Mouse (Mus musculus): ENCODE measurements around the gene Shbg. TPM values are rescaled to one million over a fixed set of nuclear protein-coding genes. Genes with fewer than 3 reads are reported as not detected.

The Shbg gene
- polyA plus RNA-seq, 1 experiment = 0.02 TPM

DNA sequence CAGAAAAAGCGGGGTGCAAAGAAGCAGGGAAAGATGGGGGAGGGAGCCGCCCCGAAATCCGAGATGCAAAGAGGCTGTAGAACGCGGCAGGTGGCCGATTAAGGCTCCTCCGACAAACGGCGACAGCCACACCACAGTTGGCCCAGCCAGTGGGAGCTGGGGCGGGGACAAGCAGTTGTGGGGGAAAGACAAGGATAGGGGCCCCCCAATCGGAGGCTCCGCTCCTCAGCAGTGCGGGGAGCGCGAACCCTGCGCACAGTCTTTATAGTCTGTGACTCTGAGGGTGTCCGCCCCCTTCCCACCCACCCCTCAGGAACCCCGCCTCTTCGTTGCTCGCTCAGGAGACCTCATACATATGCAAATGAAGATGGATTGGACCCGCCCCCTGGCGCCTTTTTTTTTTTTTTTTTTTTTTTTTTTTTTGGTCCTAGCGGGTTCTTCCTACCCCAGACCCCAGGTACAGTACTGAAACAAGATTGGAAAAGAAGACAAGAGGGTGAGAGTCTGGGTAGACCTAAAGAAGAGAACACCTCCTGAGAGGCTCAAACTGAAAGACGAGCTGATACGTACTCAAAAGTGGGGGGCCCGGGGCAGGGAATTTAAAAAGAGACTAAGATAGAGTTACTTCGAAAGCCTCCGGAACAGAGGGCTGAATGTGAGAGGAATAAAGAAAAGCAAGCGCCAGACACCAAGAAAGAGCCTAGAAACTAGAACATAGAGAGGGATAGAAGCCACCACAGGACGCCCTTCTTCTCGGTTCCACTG is 11.8 kb downstream of the Shbg start, which contains the start of gene Atp1b2:
Gene Atp1b2 (minus strand): TSS at position 217 of the 765 bp plus-strand sequence.
- H3K27me3 ChIP-seq (ENCODE audit: control insufficient read depth) = no peaks in the 10 kb centered on the region
- no peak for TF ChIP-seq GATA1 (IDR thresholded peaks at IDR 0.05; ENCODE audit: low read length)
- no peak for TF ChIP-seq TAL1 (IDR thresholded peaks at IDR 0.05; ENCODE audit: low read length)
- H3K4me1 ChIP-seq (ENCODE audit: control insufficient read depth) = peaks cover 96% of the 10 kb centered on the region
- peaks cover 32% of the 10 kb centered on the region for H3K36me3 ChIP-seq (ENCODE audit: control insufficient read depth)
- peak within 1 kb of the TSS; percentile 88 for H3K4me3 ChIP-seq (replicated peaks)
- H3K9me3 ChIP-seq (ENCODE audit: control insufficient read depth, low read length) = no peaks in the 10 kb centered on the region

DNA sequence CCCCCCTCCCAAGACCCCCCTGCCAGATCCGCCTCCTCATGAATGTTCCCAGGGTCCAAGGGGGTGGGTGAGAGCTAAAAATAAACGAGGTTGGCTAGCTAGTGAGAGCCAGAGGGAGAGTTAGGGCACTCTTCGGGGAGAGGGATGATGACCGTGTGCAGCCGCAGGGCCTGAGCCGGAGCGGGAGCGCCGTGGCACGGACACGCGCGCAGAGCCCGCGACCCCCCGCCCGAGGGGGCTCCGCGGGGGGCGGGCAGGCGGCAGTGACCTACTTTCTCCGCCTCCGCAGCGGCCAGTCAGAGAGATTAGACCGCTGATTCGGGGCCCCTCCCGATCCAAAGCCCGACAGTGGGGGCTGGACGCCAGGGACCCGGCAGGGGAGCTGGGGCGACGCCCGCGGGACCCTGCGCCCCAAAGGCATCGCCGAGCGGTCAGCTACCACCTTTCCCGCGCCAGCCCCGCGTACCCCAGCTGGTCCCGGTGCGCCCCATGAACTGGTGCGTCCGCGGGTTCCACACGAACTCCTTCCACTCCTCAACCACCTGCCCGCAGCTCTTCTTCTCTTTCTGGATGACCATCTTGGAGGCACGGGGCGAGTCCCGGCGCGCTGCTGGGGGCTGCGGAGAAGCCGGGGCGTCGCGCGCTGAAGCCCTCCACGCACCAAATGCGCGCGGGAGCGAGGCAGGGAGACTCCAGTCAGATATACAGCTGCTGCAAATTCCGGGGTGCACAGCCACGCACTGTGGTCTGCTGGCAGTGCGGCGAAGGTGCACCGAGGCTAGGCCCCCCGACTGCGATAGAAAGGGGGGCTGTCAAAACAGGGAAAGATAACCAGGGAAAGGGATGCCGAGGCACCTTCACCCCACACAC is 12.7 kb downstream of the Shbg start:
- Histone ChIP-seq H3K4me3 (replicated peaks) (peak overlapping the region; percentile 88), H3K36me3 (ENCODE audit: control insufficient read depth) (peaks cover 41% of the 10 kb centered on the region), H3K9me3 (ENCODE audit: control insufficient read depth, low read length) (no peaks in the 10 kb centered on the region), H3K27me3 (ENCODE audit: control insufficient read depth) (no peaks in the 10 kb centered on the region), H3K4me1 (ENCODE audit: control insufficient read depth) (peaks cover 96% of the 10 kb centered on the region)
- no peak for TF ChIP-seq GATA1 (IDR thresholded peaks at IDR 0.05; ENCODE audit: low read length)
- TF ChIP-seq TAL1 (IDR thresholded peaks at IDR 0.05; ENCODE audit: low read length) = no peak

DNA sequence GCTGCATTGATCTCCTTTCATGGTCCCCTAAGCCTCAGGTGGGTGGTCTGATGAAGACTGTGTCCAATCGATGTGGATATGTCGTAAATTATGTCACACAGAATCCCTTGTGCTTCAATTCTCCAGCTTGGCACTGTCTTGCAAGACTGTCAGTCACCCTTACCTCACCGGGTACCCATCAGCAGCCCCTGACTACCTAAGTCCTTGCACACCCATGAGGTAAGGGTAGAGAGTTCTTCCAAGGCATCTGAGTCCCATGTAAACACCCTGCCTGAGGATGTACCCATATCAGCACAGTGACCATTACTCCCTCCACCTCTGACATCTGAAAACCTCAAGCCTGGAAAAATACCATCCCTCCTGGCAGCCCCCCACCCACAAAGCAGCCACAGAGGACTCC is 13.4 kb downstream of the Shbg start:
- TF ChIP-seq TAL1 (IDR thresholded peaks at IDR 0.05; ENCODE audit: low read length) = no peak
- no peak for TF ChIP-seq GATA1 (IDR thresholded peaks at IDR 0.05; ENCODE audit: low read length)
- Histone ChIP-seq H3K4me1 (ENCODE audit: control insufficient read depth) (peaks cover 96% of the 10 kb centered on the region), H3K27me3 (ENCODE audit: control insufficient read depth) (no peaks in the 10 kb centered on the region), H3K9me3 (ENCODE audit: control insufficient read depth, low read length) (no peaks in the 10 kb centered on the region), H3K4me3 (replicated peaks) (peak overlapping the region; percentile 88), H3K36me3 (ENCODE audit: control insufficient read depth) (peaks cover 48% of the 10 kb centered on the region)

DNA sequence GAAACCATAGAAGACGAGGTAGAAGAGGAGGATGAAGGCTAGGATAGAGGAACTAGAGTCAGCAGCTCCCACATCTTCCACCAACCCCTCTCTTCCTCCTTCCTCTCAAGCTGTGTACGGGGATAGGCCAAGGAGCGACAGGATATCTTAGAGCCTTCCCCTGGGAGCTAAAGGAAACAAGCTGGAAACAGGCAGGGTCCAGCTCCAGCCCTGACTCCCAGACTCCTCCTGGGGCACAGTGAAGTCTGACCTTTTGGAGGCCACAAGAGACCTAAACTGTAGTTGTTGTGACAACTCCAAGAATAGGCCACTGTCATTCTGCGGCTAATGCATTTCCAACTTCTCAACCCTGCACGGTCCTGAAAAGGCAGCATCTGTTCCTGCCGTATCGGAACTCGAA is 14.2 kb downstream of the Shbg start:
- TF ChIP-seq TAL1 (IDR thresholded peaks at IDR 0.05; ENCODE audit: low read length) (no peak), GATA1 (IDR thresholded peaks at IDR 0.05; ENCODE audit: low read length) (no peak)
- Histone ChIP-seq H3K36me3 (ENCODE audit: control insufficient read depth) (peaks cover 56% of the 10 kb centered on the region), H3K9me3 (ENCODE audit: control insufficient read depth, low read length) (no peaks in the 10 kb centered on the region), H3K27me3 (ENCODE audit: control insufficient read depth) (no peaks in the 10 kb centered on the region), H3K4me3 (replicated peaks) (peak overlapping the region; percentile 88), H3K4me1 (ENCODE audit: control insufficient read depth) (peaks cover 96% of the 10 kb centered on the region)

DNA sequence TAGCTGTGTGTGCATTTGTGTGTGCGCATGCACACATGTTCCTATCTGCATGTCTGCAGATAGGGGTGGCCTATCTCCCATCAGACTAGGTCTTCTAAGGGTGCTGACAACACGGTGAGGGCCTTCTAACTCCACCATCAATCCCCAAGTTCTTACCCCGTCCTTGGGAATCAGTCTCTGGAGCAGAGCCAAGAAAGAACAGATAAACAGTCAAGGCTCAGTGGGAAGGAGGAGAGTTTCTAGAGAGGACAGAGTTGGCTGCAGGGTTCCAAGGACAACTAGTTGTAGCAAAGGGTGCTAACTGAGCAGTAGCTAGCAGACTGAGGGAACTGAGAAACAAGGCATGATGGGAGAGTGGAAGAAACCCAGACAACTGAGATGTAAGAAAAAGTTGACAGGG is 15.9 kb downstream of the Shbg start:
- Histone ChIP-seq H3K4me1 (ENCODE audit: control insufficient read depth) (peaks cover 85% of the 10 kb centered on the region), H3K9me3 (ENCODE audit: control insufficient read depth, low read length) (no peaks in the 10 kb centered on the region)

DNA sequence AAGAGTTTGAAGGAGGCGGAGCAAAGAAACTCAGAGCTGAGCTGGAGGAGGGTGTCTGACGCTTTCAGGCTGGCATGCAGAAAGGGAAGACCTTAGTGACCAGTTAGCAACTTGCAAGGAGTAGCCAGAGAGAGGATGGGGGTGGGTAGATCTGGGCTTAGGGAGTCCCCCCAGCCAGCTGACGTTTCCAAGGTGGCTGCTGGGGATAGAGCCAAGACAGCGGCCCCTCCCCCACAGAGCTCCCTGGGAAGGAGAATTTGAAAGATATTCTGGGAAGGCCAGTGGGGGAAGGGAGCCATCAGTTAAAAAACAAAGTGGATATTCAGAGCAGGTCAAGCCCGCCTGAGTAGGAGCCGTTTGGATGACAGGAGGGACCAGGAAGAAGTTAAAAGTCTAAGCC is 17.6 kb downstream of the Shbg start:
- Histone ChIP-seq H3K4me1 (ENCODE audit: control insufficient read depth) (peaks cover 71% of the 10 kb centered on the region), H3K36me3 (ENCODE audit: control insufficient read depth) (peaks cover 76% of the 10 kb centered on the region), H3K4me3 (replicated peaks) (peak overlapping the region; percentile 36), H3K9me3 (ENCODE audit: control insufficient read depth, low read length) (no peaks in the 10 kb centered on the region), H3K27me3 (ENCODE audit: control insufficient read depth) (no peaks in the 10 kb centered on the region)
- TF ChIP-seq GATA1 (IDR thresholded peaks at IDR 0.05; ENCODE audit: low read length) = no peak
- TF ChIP-seq TAL1 (IDR thresholded peaks at IDR 0.05; ENCODE audit: low read length) = no peak

More for the DNA sequence above, 15.9 kb downstream of the Shbg start:
- TF ChIP-seq GATA1 (IDR thresholded peaks at IDR 0.05; ENCODE audit: low read length) (no peak), TAL1 (IDR thresholded peaks at IDR 0.05; ENCODE audit: low read length) (no peak)
- H3K36me3 ChIP-seq (ENCODE audit: control insufficient read depth) = peaks cover 67% of the 10 kb centered on the region
- H3K4me3 ChIP-seq (replicated peaks) = no peak overlapping the region
- no peaks in the 10 kb centered on the region for H3K27me3 ChIP-seq (ENCODE audit: control insufficient read depth)

DNA sequence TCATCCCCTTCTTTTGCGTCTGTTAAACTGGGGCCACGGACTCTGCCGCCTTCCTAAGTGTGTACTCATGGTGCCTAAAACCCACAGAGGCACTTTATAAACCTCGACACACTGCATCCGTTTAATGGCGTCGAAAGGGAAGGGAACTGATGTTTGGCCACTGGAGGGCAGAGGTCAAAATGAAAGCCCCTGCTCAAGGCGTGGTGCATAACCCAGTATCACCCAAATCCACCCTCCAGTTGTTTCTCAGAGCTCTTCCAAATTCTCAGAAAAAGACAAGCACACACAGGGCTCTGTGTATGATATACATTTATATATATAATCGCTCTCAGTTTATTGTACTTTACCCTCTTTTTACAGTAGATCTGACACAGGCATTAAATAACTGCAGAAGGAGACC is 18.3 kb downstream of the Shbg start:
- Histone ChIP-seq H3K4me1 (ENCODE audit: control insufficient read depth) (peaks cover 68% of the 10 kb centered on the region), H3K27me3 (ENCODE audit: control insufficient read depth) (no peaks in the 10 kb centered on the region), H3K36me3 (ENCODE audit: control insufficient read depth) (peaks cover 83% of the 10 kb centered on the region), H3K4me3 (replicated peaks) (peak overlapping the region; percentile 36), H3K9me3 (ENCODE audit: control insufficient read depth, low read length) (no peaks in the 10 kb centered on the region)
- TF ChIP-seq GATA1 (IDR thresholded peaks at IDR 0.05; ENCODE audit: low read length) = no peak
- no peak for TF ChIP-seq TAL1 (IDR thresholded peaks at IDR 0.05; ENCODE audit: low read length)

DNA sequence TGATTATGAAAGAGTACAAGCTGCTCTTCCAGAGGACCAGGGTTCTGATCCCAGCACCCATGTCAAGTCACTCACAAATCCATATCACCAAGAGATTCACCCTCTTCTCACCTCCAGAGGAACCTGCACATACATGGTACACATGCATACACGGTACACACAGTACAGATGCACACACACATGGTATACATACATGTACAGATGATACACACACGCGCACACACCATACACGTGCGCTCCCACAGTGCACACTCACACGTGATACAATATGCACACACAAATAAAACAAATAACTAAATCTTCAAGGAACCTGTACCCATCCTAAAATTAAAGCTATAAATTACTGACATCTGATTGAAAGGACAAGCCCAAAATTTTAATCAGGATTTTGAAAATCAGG is 22.9 kb downstream of the Shbg start:
- Histone ChIP-seq H3K27me3 (ENCODE audit: control insufficient read depth) (no peaks in the 10 kb centered on the region), H3K36me3 (ENCODE audit: control insufficient read depth) (peaks cover 78% of the 10 kb centered on the region), H3K9me3 (ENCODE audit: control insufficient read depth, low read length) (no peaks in the 10 kb centered on the region), H3K4me1 (ENCODE audit: control insufficient read depth) (peaks cover 59% of the 10 kb centered on the region), H3K4me3 (replicated peaks) (no peak overlapping the region)
- TF ChIP-seq TAL1 (IDR thresholded peaks at IDR 0.05; ENCODE audit: low read length) = no peak
- no peak for TF ChIP-seq GATA1 (IDR thresholded peaks at IDR 0.05; ENCODE audit: low read length)

DNA sequence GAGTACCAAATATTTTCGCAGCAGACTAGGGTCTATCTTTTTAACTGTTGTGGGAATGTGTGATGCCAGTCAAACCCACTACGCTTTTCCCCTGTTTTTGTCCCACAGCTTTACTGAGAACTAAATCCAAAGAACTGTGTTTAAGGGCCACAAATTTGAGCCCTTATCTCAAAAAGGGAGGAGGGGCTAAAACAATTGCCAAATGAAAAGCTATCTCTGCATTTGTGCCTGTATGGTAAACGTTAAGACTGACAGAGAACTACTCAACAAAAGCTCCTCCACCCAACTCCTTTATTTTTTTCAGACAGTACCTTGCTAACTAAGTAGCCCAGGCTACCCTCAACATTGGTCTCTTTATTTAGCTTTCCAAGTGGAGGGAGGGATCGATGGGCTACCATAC is 24.9 kb downstream of the Shbg start:
- H3K27me3 ChIP-seq (ENCODE audit: control insufficient read depth) = no peaks in the 10 kb centered on the region
- H3K4me3 ChIP-seq (replicated peaks) = no peak overlapping the region
- no peaks in the 10 kb centered on the region for H3K9me3 ChIP-seq (ENCODE audit: control insufficient read depth, low read length)
- peaks cover 83% of the 10 kb centered on the region for H3K36me3 ChIP-seq (ENCODE audit: control insufficient read depth)
- H3K4me1 ChIP-seq (ENCODE audit: control insufficient read depth) = peaks cover 66% of the 10 kb centered on the region
- no peak for TF ChIP-seq GATA1 (IDR thresholded peaks at IDR 0.05; ENCODE audit: low read length)
- no peak for TF ChIP-seq TAL1 (IDR thresholded peaks at IDR 0.05; ENCODE audit: low read length)
